Mouse (Mus musculus): ENCODE measurements around the gene Ptch2. TPM values are rescaled to one million over a fixed set of nuclear protein-coding genes. Genes with fewer than 3 reads are reported as not detected.
A peak's percentile ranks its signal among the peaks of the same experiment; 100 is the strongest.

Ptch2 gene
- total RNA-seq, 2 experiments from 2014 or later, result 1.4 to 3.0 TPM

- DNase-seq (ENCODE audit: extremely low spot score in 1 of 2, low spot score in 1 of 2), result no peak
Observed at GRCm38 (mm10) chr4:117125910-117126674, 30.2 kb downstream of the Ptch2 start.

GRCm38 (mm10) chr4:117126675-117127290 is 30.9 kb downstream of the Ptch2 start, which contains the start of gene Tctex1d4:
TSS of gene Tctex1d4 (plus strand) at chr4:117126794.
- no peak for DNase-seq (ENCODE audit: extremely low spot score in 1 of 2, low spot score in 1 of 2)

- DNase-seq (ENCODE audit: extremely low spot score in 1 of 2, low spot score in 1 of 2), result no peak
Observed at GRCm38 (mm10) chr4:117127991-117128686, 32.3 kb downstream of the Ptch2 start.

GRCm38 (mm10) chr4:117130790-117131189 is 34.9 kb downstream of the Ptch2 start:
- no peak for DNase-seq (ENCODE audit: extremely low spot score in 1 of 2, low spot score in 1 of 2)

- DNase-seq (ENCODE audit: extremely low spot score in 1 of 2, low spot score in 1 of 2), result no peak
Observed at GRCm38 (mm10) chr4:117131198-117131597, 35.3 kb downstream of the Ptch2 start.

GRCm38 (mm10) chr4:117131890-117132793 is 36.3 kb downstream of the Ptch2 start:
- no peak for DNase-seq (ENCODE audit: extremely low spot score in 1 of 2, low spot score in 1 of 2)

GRCm38 (mm10) chr4:117132794-117133143 is 36.9 kb downstream of the Ptch2 start:
- DNase-seq (ENCODE audit: extremely low spot score in 1 of 2, low spot score in 1 of 2), result no peak

GRCm38 (mm10) chr4:117133366-117133796 is 37.5 kb downstream of the Ptch2 start:
- DNase-seq (ENCODE audit: extremely low spot score in 1 of 2, low spot score in 1 of 2), result no peak

GRCm38 (mm10) chr4:117133817-117134600 is 38.1 kb downstream of the Ptch2 start, which contains the start of gene Plk3:
TSS of gene Plk3 (minus strand) at chr4:117133963.
- DNase-seq (ENCODE audit: extremely low spot score in 1 of 2, low spot score in 1 of 2), result peak; percentile 91 to 93

- DNase-seq (ENCODE audit: extremely low spot score in 1 of 2, low spot score in 1 of 2), result no peak
Observed at GRCm38 (mm10) chr4:117134601-117134995, 38.7 kb downstream of the Ptch2 start.

- DNase-seq (ENCODE audit: extremely low spot score in 1 of 2, low spot score in 1 of 2), result no peak
Observed at GRCm38 (mm10) chr4:117136034-117136433, 40.2 kb downstream of the Ptch2 start.

GRCm38 (mm10) chr4:117138295-117139216 is 42.7 kb downstream of the Ptch2 start:
- DNase-seq (ENCODE audit: extremely low spot score in 1 of 2, low spot score in 1 of 2), result no peak

GRCm38 (mm10) chr4:117139217-117139612 is 43.3 kb downstream of the Ptch2 start:
- DNase-seq (ENCODE audit: extremely low spot score in 1 of 2, low spot score in 1 of 2), result no peak

- no peak for DNase-seq (ENCODE audit: extremely low spot score in 1 of 2, low spot score in 1 of 2)
Observed at GRCm38 (mm10) chr4:117140613-117141012, 44.7 kb downstream of the Ptch2 start.

GRCm38 (mm10) chr4:117143023-117143422 is 47.1 kb downstream of the Ptch2 start:
- DNase-seq (ENCODE audit: extremely low spot score in 1 of 2, low spot score in 1 of 2), result no peak

- DNase-seq (ENCODE audit: extremely low spot score in 1 of 2, low spot score in 1 of 2), result no peak
Observed at GRCm38 (mm10) chr4:117145248-117145647, 49.4 kb downstream of the Ptch2 start.

- peak; percentile 71 to 90 for DNase-seq (ENCODE audit: extremely low spot score in 1 of 2, low spot score in 1 of 2)
Observed at GRCm38 (mm10) chr4:117146176-117146575, 50.3 kb downstream of the Ptch2 start.

GRCm38 (mm10) chr4:117148047-117148713 is 52.3 kb downstream of the Ptch2 start:
- DNase-seq (ENCODE audit: extremely low spot score in 1 of 2, low spot score in 1 of 2), result no peak
